Mouse (Mus musculus) stomach, embryonic 15.5 days (tissue): ENCODE measurements around the gene Zmiz1. TPM values are rescaled to one million over a fixed set of nuclear protein-coding genes. Genes with fewer than 3 reads are reported as not detected.

Source experiments
- ATAC-seq: fragments of 200-750 bp; cut with Nextera tagmentation; 2 replicates; pipeline ENCODE4 v1.8.0; 2017; ENCODE audit warnings: low read depth, moderate number of reproducible peaks, moderate TSS enrichment; ENCODE audit not compliant: insufficient read depth, low FRiP score
- H3K27ac ChIP-seq: fragments of 300-500 bp; sonication (generic); 2 replicates; pipeline ENCODE4 v1.5.1; 2015; ENCODE audit warnings: mild to moderate bottlenecking, inconsistent platforms
- H3K27me3 ChIP-seq: fragments of 300-500 bp; sonication (generic); replicated peaks from 2 replicates; pipeline ENCODE4 v1.6.1; 2015; ENCODE audit warnings: inconsistent platforms
- H3K36me3 ChIP-seq: fragments of 300-500 bp; sonication (generic); 2 replicates; pipeline ENCODE4 v1.6.1; 2015; ENCODE audit warnings: inconsistent platforms
- H3K4me1 ChIP-seq: fragments of 300-500 bp; sonication (generic); 2 replicates; pipeline ENCODE4 v1.6.1; 2015; ENCODE audit warnings: inconsistent platforms
- H3K4me2 ChIP-seq: fragments of 300-500 bp; sonication (generic); 2 replicates; pipeline ENCODE4 v1.6.1; 2015; ENCODE audit warnings: mild to moderate bottlenecking, inconsistent platforms
- H3K4me3 ChIP-seq: fragments of 300-500 bp; sonication (generic); replicated peaks from 2 replicates; pipeline ENCODE4 v1.5.1; 2015; ENCODE audit warnings: inconsistent platforms
- H3K9ac ChIP-seq: fragments of 300-500 bp; sonication (generic); 2 replicates; pipeline ENCODE4 v1.6.1; 2015; ENCODE audit warnings: inconsistent platforms
- H3K9me3 ChIP-seq: fragments of 300-500 bp; sonication (generic); 2 replicates; pipeline ENCODE4 v1.6.1; 2016; ENCODE audit warnings: inconsistent platforms
- WGBS: fragments of 180-500 bp; shearing (Covaris S2); methylation state at CpG from one replicate; pipeline ENCODE4 v1.1.7; 2015; 5-methylcytosine and 5-hydroxymethylcytosine counted together
- polyA plus RNA-seq: library from polyadenylated mRNA; unstranded; fragments of >200 nt; fragmentation: Nextera tagmentation; extraction: Ambion mirVana; gene quantifications from 2 replicates; pipeline ENCODE4 v1.2.1, GENCODE M21; 2015

Zmiz1 gene
- polyA plus RNA-seq, 1 experiment from 2014 or later, result 29.0 TPM

GRCm38 (mm10) chr14:25458111-25459015 is 622 bp upstream of the Zmiz1 start:
- Histone ChIP-seq H3K27me3 (no peaks in the 10 kb centered on the region), H3K4me1 (peaks cover 48% of the 10 kb centered on the region), H3K36me3 (no peaks in the 10 kb centered on the region), H3K9ac (peak overlapping the region; percentile 29), H3K27ac (peak overlapping the region; percentile 100), H3K9me3 (no peaks in the 10 kb centered on the region), H3K4me3 (peak overlapping the region; percentile 97), H3K4me2 (peak overlapping the region; percentile 96)
- WGBS, result under 1% methylated on average over 37 of the region's 37 CpGs
- ATAC-seq, result no peak

GRCm38 (mm10) chr14:25459394-25459997 is 511 bp downstream of the Zmiz1 start:
- under 1% methylated on average over 69 of the region's 69 CpGs for WGBS
- Histone ChIP-seq H3K4me3 (peak overlapping the region; percentile 97), H3K27me3 (no peaks in the 10 kb centered on the region), H3K27ac (peak overlapping the region; percentile 100), H3K9me3 (no peaks in the 10 kb centered on the region), H3K4me2 (peak overlapping the region; percentile 96), H3K36me3 (no peaks in the 10 kb centered on the region), H3K4me1 (peaks cover 53% of the 10 kb centered on the region), H3K9ac (peak overlapping the region; percentile 99)
- peak; percentile 25 for ATAC-seq

GRCm38 (mm10) chr14:25459998-25460800 is 1.2 kb downstream of the Zmiz1 start:
- Histone ChIP-seq H3K27me3 (no peaks in the 10 kb centered on the region), H3K9me3 (no peaks in the 10 kb centered on the region), H3K9ac (peak overlapping the region; percentile 99), H3K4me1 (peaks cover 56% of the 10 kb centered on the region), H3K36me3 (no peaks in the 10 kb centered on the region), H3K27ac (peak overlapping the region; percentile 100), H3K4me3 (peak overlapping the region; percentile 97), H3K4me2 (peak overlapping the region; percentile 96)
- under 1% methylated on average over 63 of the region's 63 CpGs for WGBS
- ATAC-seq, result no peak

GRCm38 (mm10) chr14:25460801-25461675 is 2.1 kb downstream of the Zmiz1 start:
- no peaks in the 10 kb centered on the region for H3K27me3 ChIP-seq
- peaks cover 62% of the 10 kb centered on the region for H3K4me1 ChIP-seq
- H3K9ac ChIP-seq, result peak overlapping the region; percentile 99
- peak overlapping the region; percentile 100 for H3K27ac ChIP-seq
- H3K4me3 ChIP-seq, result peak overlapping the region; percentile 97
- peak overlapping the region; percentile 96 for H3K4me2 ChIP-seq
- ATAC-seq, result no peak
- H3K9me3 ChIP-seq, result no peaks in the 10 kb centered on the region
- WGBS, result under 1% methylated on average over 42 of the region's 42 CpGs
- no peaks in the 10 kb centered on the region for H3K36me3 ChIP-seq

- Histone ChIP-seq H3K36me3 (no peaks in the 10 kb centered on the region), H3K4me1 (peaks cover 65% of the 10 kb centered on the region), H3K9ac (peak overlapping the region; percentile 99; the same call in 1 of the 2 replicates), H3K4me3 (peak overlapping the region; percentile 97), H3K27ac (peak overlapping the region; percentile 100), H3K4me2 (peak overlapping the region; percentile 96), H3K9me3 (no peaks in the 10 kb centered on the region), H3K27me3 (no peaks in the 10 kb centered on the region)
- ATAC-seq, result no peak
- 14% methylated on average over 12 of the region's 12 CpGs for WGBS
These were observed 2.8 kb downstream of the Zmiz1 start for GRCm38 (mm10) chr14:25461676-25462385.

GRCm38 (mm10) chr14:25462975-25463374 is 4.0 kb downstream of the Zmiz1 start:
- Histone ChIP-seq H3K9me3 (no peaks in the 10 kb centered on the region), H3K9ac (no peak overlapping the region), H3K27me3 (no peaks in the 10 kb centered on the region), H3K27ac (no peak overlapping the region), H3K4me2 (no peak overlapping the region), H3K4me3 (no peak overlapping the region), H3K4me1 (peaks cover 72% of the 10 kb centered on the region), H3K36me3 (no peaks in the 10 kb centered on the region)
- no peak for ATAC-seq
- WGBS, result 38% methylated on average over 1 of the region's 1 CpGs

GRCm38 (mm10) chr14:25463919-25464318 is 4.9 kb downstream of the Zmiz1 start:
- peaks cover 73% of the 10 kb centered on the region for H3K4me1 ChIP-seq
- no peak for ATAC-seq
- no peaks in the 10 kb centered on the region for H3K36me3 ChIP-seq
- H3K4me3 ChIP-seq, result no peak overlapping the region
- H3K4me2 ChIP-seq, result no peak overlapping the region; the same call in 1 of the 2 replicates
- no peaks in the 10 kb centered on the region for H3K27me3 ChIP-seq
- no peaks in the 10 kb centered on the region for H3K9me3 ChIP-seq
- H3K27ac ChIP-seq, result no peak overlapping the region; the same call in 1 of the 2 replicates
- 27% methylated on average over 9 of the region's 9 CpGs for WGBS
- H3K9ac ChIP-seq, result no peak overlapping the region

GRCm38 (mm10) chr14:25464611-25465307 is 5.8 kb downstream of the Zmiz1 start:
- peaks cover 80% of the 10 kb centered on the region for H3K4me1 ChIP-seq
- peak; percentile 74 for ATAC-seq
- no peaks in the 10 kb centered on the region for H3K36me3 ChIP-seq
- no peak overlapping the region for H3K4me3 ChIP-seq
- no peaks in the 10 kb centered on the region for H3K9me3 ChIP-seq
- peak overlapping the region; percentile 27 for H3K4me2 ChIP-seq
- H3K27ac ChIP-seq, result peak overlapping the region; percentile 71
- H3K27me3 ChIP-seq, result no peaks in the 10 kb centered on the region
- 45% methylated on average over 8 of the region's 8 CpGs for WGBS
- no peak overlapping the region for H3K9ac ChIP-seq

GRCm38 (mm10) chr14:25466361-25466760 is 7.4 kb downstream of the Zmiz1 start:
- Histone ChIP-seq H3K4me1 (peaks cover 81% of the 10 kb centered on the region), H3K27me3 (no peaks in the 10 kb centered on the region), H3K36me3 (no peaks in the 10 kb centered on the region), H3K9me3 (no peaks in the 10 kb centered on the region), H3K27ac (peak overlapping the region; percentile 48; the same call in 1 of the 2 replicates), H3K9ac (no peak overlapping the region; the same call in 1 of the 2 replicates), H3K4me2 (peak overlapping the region; percentile 17; the same call in 1 of the 2 replicates), H3K4me3 (no peak overlapping the region)
- 42% methylated on average over 4 of the region's 4 CpGs for WGBS
- ATAC-seq, result 0 out of 2 replicates have a peak, but pooled peaks have one; percentile 14
